Mouse (Mus musculus) liver, postnatal 0 days (tissue): Measurements from ENCODE around the gene Olfr1280. TPM values are rescaled to one million over a fixed set of nuclear protein-coding genes. Genes with fewer than 3 reads are reported as not detected.
"Not testable (repeated sequence)": the region's sequence is repeated elsewhere in the genome, so short reads cannot be mapped to it uniquely, and the experiment has no call there.

Experiments
- ATAC-seq: fragments of 200-750 bp; cut with Nextera tagmentation; 2 replicates; pipeline ENCODE4 v1.8.0; 2017; ENCODE audit warnings: mild to moderate bottlenecking, moderate library complexity
- DNase-seq: peaks from one replicate; pipeline ENCODE4 v3.0.0-alpha.2; 2016
- H3K27ac ChIP-seq: fragments of 300-500 bp; sonication (generic); 2 replicates; pipeline ENCODE4 v1.5.1; 2014; ENCODE audit warnings: antibody characterized with exemption, moderate library complexity, mild to moderate bottlenecking, low read depth
- H3K27me3 ChIP-seq: fragments of 300-500 bp; sonication (generic); 2 replicates; pipeline ENCODE4 v1.6.1; 2014; ENCODE audit warnings: low read length, control low read depth, mixed read lengths; ENCODE audit not compliant: insufficient read depth
- H3K36me3 ChIP-seq: fragments of 300-500 bp; sonication (generic); replicated peaks from 2 replicates; pipeline ENCODE4 v1.6.1; 2014; ENCODE audit warnings: mild to moderate bottlenecking, control low read depth, low read length, moderate library complexity, mixed read lengths; ENCODE audit not compliant: insufficient read depth
- H3K4me1 ChIP-seq: fragments of 300-500 bp; sonication (generic); 2 replicates; pipeline ENCODE4 v1.6.1; 2014; ENCODE audit warnings: antibody characterized with exemption, mild to moderate bottlenecking, control low read depth; ENCODE audit not compliant: insufficient read depth
- H3K4me2 ChIP-seq: fragments of 300-500 bp; sonication (generic); 2 replicates; pipeline ENCODE4 v1.6.1; 2014; ENCODE audit warnings: low read depth, mild to moderate bottlenecking, low read length, moderate library complexity, mixed read lengths
- H3K4me3 ChIP-seq: fragments of 300-500 bp; sonication (generic); 2 replicates; pipeline ENCODE4 v1.5.1; 2014; ENCODE audit warnings: low read depth, low read length
- H3K9ac ChIP-seq: fragments of 300-500 bp; sonication (generic); replicated peaks from 2 replicates; pipeline ENCODE4 v1.6.1; 2014; ENCODE audit warnings: mild to moderate bottlenecking, moderate library complexity
- H3K9me3 ChIP-seq: fragments of 300-500 bp; sonication (generic); 2 replicates; pipeline ENCODE4 v1.6.1; 2016; ENCODE audit warnings: mild to moderate bottlenecking, control low read depth, low read length, mixed read lengths
- CTCF ChIP-seq: sonication (generic); IDR thresholded peaks from 2 replicates; pipeline ENCODE4 v1.5.1; 2016; ENCODE audit warnings: antibody characterized with exemption, low read depth
- EP300 ChIP-seq: IDR thresholded peaks from 2 replicates; pipeline ENCODE4 v1.6.1; 2016; ENCODE audit warnings: antibody characterized with exemption, low read depth, mild to moderate bottlenecking
- WGBS: fragments of 180-500 bp; shearing (Covaris S2); extraction: QIAGEN DNeasy Blood & Tissue Kit; methylation state at CpG from one replicate; pipeline ENCODE4 v1.1.7; 2014; ENCODE audit not compliant: insufficient replicate concordance; 5-methylcytosine and 5-hydroxymethylcytosine counted together
- polyA plus RNA-seq: library from polyadenylated mRNA; unstranded; fragments of >200 nt; fragmentation: Nextera tagmentation; extraction: Ambion mirVana; gene quantifications from 2 replicates; pipeline ENCODE4 v1.2.1, GENCODE M21; 2015

Olfr1280 gene
- polyA plus RNA-seq, result not detected in 2 replicates

DNA sequence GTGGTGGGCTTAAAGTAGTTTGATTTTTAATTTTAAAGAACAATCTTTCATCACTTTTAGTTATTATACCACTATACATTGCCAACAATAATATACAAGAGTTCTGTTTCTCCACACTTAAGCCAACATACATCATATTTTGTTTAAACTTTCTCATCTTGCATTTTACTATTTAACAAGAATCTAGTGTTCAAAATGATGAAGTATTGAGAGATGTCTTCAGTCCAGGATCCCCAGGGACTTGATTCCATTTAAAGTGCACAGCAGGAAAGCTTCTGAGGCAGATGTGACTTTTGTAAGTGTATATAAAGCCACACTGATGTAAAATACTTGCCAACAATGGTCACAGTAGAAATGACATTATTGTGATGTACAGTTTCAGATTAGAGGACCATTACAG lies at the start of gene Olfr1280:
TSS of gene Olfr1280 (plus strand) at position 301 of the 400 bp plus-strand sequence.
- H3K9me3 ChIP-seq, result no peaks in the 10 kb centered on the region
- no peak within 1 kb of the TSS for H3K4me3 ChIP-seq
- H3K36me3 ChIP-seq, result no peaks in the 10 kb centered on the region
- H3K9ac ChIP-seq, result no peak within 1 kb of the TSS
- no peak within 1 kb of the TSS for H3K27ac ChIP-seq
- no peaks in the 10 kb centered on the region for H3K4me1 ChIP-seq
- TF ChIP-seq CTCF, result no peak
- TF ChIP-seq EP300, result no peak
- H3K27me3 ChIP-seq, result no peaks in the 10 kb centered on the region
- DNase-seq (no peak), ATAC-seq (no peak)
- no peak within 1 kb of the TSS for H3K4me2 ChIP-seq

DNA sequence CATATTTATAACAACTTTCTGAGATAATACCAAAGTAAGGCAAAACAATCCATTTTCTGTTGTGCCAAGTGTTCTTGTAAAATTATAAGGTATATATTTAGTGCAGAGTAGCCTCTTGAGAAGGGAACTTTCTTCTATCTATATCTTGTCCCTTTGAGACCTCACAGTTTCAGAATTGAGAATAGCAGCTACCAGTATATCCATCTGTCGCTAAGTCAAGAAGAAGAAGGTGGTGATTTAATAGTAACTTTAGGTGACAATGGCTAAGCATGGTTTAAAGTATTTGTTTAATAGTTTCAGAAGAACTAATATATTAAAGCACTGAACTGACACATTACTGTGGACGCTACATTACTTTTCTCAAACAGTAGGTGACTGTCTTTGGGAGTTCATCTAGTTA lies 39.8 kb upstream of the Olfr1280 start, which contains the start of gene Olfr1277:
TSS of gene Olfr1277 (minus strand) at position 101 of the 400 bp plus-strand sequence.
- Histone ChIP-seq H3K4me3 (no peak within 1 kb of the TSS), H3K4me1 (no peaks in the 10 kb centered on the region), H3K27me3 (no peaks in the 10 kb centered on the region), H3K4me2 (no peak within 1 kb of the TSS), H3K36me3 (no peaks in the 10 kb centered on the region), H3K9me3 (no peaks in the 10 kb centered on the region), H3K9ac (no peak within 1 kb of the TSS), H3K27ac (no peak within 1 kb of the TSS)
- DNase-seq (no peak), ATAC-seq (no peak)
- no peak for TF ChIP-seq CTCF
- TF ChIP-seq EP300, result no peak
- WGBS, result 61% methylated on average over 2 of the region's 2 CpGs

DNA sequence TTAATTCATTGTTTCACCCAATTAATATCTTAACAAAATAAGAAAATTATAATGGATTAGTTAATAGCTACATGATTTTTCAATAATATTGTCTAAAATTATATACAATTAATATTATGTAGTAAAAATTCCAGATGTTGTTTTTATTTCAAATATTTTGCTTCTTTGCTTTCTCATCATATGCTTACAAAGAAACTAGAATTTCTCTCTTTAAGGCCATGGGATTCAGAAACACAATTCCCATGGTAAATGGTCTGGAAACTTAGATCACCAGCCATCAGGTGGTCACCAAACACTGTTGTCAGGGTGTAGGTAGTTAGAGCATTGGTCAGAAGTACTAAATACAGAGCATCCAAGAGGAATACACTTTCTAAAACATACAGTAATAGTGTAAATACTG lies 24.0 kb upstream of the Olfr1280 start, which contains the start of gene Olfr1278:
TSS of gene Olfr1278 (plus strand) at position 301 of the 400 bp plus-strand sequence.
- Histone ChIP-seq H3K4me2 (no peak within 1 kb of the TSS), H3K9me3 (no peaks in the 10 kb centered on the region), H3K4me3 (no peak within 1 kb of the TSS), H3K27ac (no peak within 1 kb of the TSS), H3K9ac (no peak within 1 kb of the TSS), H3K27me3 (no peaks in the 10 kb centered on the region), H3K4me1 (no peaks in the 10 kb centered on the region), H3K36me3 (no peaks in the 10 kb centered on the region)
- no peak for DNase-seq
- no peak for TF ChIP-seq CTCF
- no peak for ATAC-seq

DNA sequence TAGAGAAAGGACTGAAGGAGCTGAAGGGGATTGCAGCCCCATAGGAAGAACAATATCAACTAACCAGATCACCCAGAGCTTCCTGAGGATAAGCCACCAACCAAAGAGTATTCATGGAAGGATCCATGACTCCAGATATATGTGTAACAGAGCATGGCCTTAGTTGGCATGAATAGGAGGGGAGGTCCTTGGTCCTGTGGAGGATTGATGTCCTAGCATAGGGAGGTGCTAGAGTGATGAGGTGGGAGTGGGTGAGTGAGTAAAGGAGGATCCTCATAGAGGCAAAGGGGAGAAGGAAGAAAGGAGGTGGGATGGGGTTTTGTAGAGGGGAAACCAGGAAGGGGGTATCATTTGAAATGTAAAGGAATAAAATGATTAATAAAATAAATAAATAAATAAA lies 15.3 kb upstream of the Olfr1280 start:
- DNase-seq, result no peak
- Histone ChIP-seq H3K4me2 (no peak overlapping the region), H3K27me3 (no peaks in the 10 kb centered on the region), H3K4me3 (no peak overlapping the region), H3K9ac (no peak overlapping the region), H3K9me3 (no peaks in the 10 kb centered on the region), H3K4me1 (no peaks in the 10 kb centered on the region), H3K36me3 (no peaks in the 10 kb centered on the region), H3K27ac (no peak overlapping the region)
- TF ChIP-seq CTCF (no peak), EP300 (no peak)
- ATAC-seq, result no peak

DNA sequence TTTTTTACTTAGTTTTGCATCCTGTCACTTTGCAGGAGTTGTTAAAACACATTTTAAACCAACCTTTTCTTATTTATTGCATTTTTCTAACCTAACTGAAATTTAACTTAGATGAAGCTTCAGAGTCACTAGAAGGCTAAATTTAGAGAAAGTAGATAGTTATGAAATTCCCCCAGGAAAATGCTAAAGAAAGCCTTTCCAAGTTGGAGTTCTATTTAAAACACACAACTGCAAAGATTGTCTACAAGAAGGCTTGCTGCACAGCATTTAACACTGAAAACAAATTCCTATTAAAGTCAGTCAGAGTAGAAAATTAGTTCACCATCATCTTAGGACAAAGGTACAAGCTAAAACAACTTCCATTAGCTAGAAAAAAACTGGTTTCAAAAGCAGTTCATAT lies 13.4 kb upstream of the Olfr1280 start, which contains the start of gene Olfr1279:
TSS of gene Olfr1279 (plus strand) at position 262 of the 400 bp plus-strand sequence.
- ATAC-seq (no peak), DNase-seq (no peak)
- Histone ChIP-seq H3K4me2 (no peak within 1 kb of the TSS), H3K4me3 (no peak within 1 kb of the TSS), H3K27me3 (no peaks in the 10 kb centered on the region), H3K9me3 (no peaks in the 10 kb centered on the region), H3K36me3 (no peaks in the 10 kb centered on the region), H3K9ac (no peak within 1 kb of the TSS), H3K27ac (no peak within 1 kb of the TSS), H3K4me1 (no peaks in the 10 kb centered on the region)
- no peak for TF ChIP-seq EP300
- no peak for TF ChIP-seq CTCF

DNA sequence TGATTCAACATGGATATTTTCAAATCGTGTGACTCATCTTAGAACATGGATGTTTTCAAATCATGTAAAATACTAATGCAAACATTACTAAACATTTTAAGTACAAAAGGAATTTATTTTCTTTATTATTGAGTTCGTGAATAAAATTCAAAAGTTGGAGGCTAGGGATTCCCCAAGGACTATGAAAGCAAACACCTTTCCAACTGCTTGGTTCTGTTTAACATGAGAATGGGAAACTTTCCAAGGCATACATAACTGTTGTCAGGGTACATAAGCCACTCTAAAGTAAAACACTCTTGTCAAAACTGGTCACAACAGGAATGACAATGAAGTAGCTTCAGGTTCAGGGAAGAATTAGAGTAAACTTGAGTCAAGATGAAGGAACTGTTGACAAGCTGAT lies 12.4 kb downstream of the Olfr1280 start, which contains the start of gene Olfr1281:
TSS of gene Olfr1281 (plus strand) at position 301 of the 400 bp plus-strand sequence.
- WGBS, result 57% methylated on average over 2 of the region's 2 CpGs
- H3K27ac ChIP-seq, result no peak within 1 kb of the TSS
- DNase-seq (no peak), ATAC-seq (no peak)
- TF ChIP-seq CTCF (no peak), EP300 (no peak)
- no peaks in the 10 kb centered on the region for H3K4me1 ChIP-seq
- no peaks in the 10 kb centered on the region for H3K27me3 ChIP-seq
- H3K4me2 ChIP-seq, result no peak within 1 kb of the TSS
- no peaks in the 10 kb centered on the region for H3K9me3 ChIP-seq
- H3K36me3 ChIP-seq, result no peaks in the 10 kb centered on the region
- H3K4me3 ChIP-seq, result no peak within 1 kb of the TSS
- no peak within 1 kb of the TSS for H3K9ac ChIP-seq

DNA sequence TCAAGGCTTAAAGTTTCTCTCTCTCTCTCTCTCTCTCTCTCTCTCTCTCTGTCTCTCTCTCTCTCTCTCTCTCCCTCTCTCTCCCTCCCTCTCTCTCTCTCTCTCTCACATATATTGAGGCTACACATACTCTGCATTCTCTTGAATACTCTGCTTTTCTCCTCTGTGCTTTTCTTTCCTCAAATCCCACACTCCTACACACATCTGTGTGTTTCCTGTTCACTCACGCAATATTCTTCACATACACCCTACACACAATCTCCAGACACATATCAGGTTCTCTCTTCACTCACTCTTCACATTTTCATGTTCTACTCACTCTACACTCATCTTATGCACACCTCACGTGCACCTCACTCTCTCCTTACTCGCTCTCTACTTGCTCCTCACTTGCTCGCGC lies 19.9 kb downstream of the Olfr1280 start:
- not testable (repeated sequence) for H3K27me3 ChIP-seq, H3K27ac ChIP-seq, H3K4me1 ChIP-seq, H3K36me3 ChIP-seq, H3K4me3 ChIP-seq, DNase-seq, H3K9ac ChIP-seq, H3K9me3 ChIP-seq, ATAC-seq, H3K4me2 ChIP-seq
- 77% methylated on average over 5 of the region's 5 CpGs for WGBS
